Mouse (Mus musculus) ES-E14 (cell line): ENCODE measurements around the gene Hist1h1a. TPM values are rescaled to one million over a fixed set of nuclear protein-coding genes. Genes with fewer than 3 reads are reported as not detected.
"Not testable (repeated sequence)": the region's sequence is repeated elsewhere in the genome, so short reads cannot be mapped to it uniquely, and the experiment has no call there.

ENCODE experiments used
- DNase-seq: peaks from one replicate; pipeline ENCODE4 v3.0.0-alpha.2; 2013; ENCODE audit warnings: low read depth, low spot score
- H3K27ac ChIP-seq: 2 replicates; pipeline ENCODE4 v1.5.1; 2012; ENCODE audit warnings: low read depth, mild to moderate bottlenecking, low read length, moderate library complexity, mixed read lengths; ENCODE audit not compliant: poor library complexity, insufficient read depth, severe bottlenecking
- H3K36me3 ChIP-seq: 2 replicates; pipeline ENCODE4 v1.6.1; 2012; ENCODE audit warnings: mild to moderate bottlenecking, low read length, moderate library complexity, mixed read lengths; ENCODE audit not compliant: control insufficient read depth, poor library complexity, insufficient read depth, severe bottlenecking
- H3K4me1 ChIP-seq, 2 experiments: fragments of 150-350 bp in 1 of 2; sonication (generic) in 1 of 2; 2 replicates each; pipeline ENCODE4 v1.6.1; 2012; ENCODE audit warnings: low read length in 2 of 2, mild to moderate bottlenecking in 1 of 2, mixed read lengths in 1 of 2; ENCODE audit not compliant: control insufficient read depth in 2 of 2, insufficient read depth in 2 of 2, poor library complexity in 1 of 2
- H3K4me3 ChIP-seq, 2 experiments: fragments of 150-350 bp in 1 of 2; sonication (generic) in 1 of 2; 2 replicates each; pipeline ENCODE4 v1.5.1; 2012; ENCODE audit warnings: low read length in 2 of 2, low read depth in 1 of 2, mild to moderate bottlenecking in 1 of 2, mixed read lengths in 1 of 2; ENCODE audit not compliant: insufficient read depth in 1 of 2, poor library complexity in 1 of 2, severe bottlenecking in 1 of 2
- H3K9ac ChIP-seq: 2 replicates; pipeline ENCODE4 v1.6.1; 2012; ENCODE audit warnings: low read depth, mild to moderate bottlenecking, low read length, mixed read lengths; ENCODE audit not compliant: poor library complexity, insufficient read depth, severe bottlenecking
- H3K9me3 ChIP-seq: fragments of 150-350 bp; sonication (generic); 2 replicates; pipeline ENCODE4 v1.6.1; 2012; ENCODE audit warnings: low read depth, mild to moderate bottlenecking, low read length; ENCODE audit not compliant: control insufficient read depth, insufficient read depth
- CHD2 ChIP-seq: IDR thresholded peaks from 2 replicates; pipeline ENCODE4 v1.6.1; 2014; ENCODE audit warnings: mild to moderate bottlenecking, low read depth, low read length, inconsistent platforms
- HCFC1 ChIP-seq: IDR thresholded peaks from 2 replicates; pipeline ENCODE4 v1.6.1; 2012; ENCODE audit warnings: low read length, inconsistent platforms, borderline replicate concordance; ENCODE audit not compliant: insufficient read depth
- MAFK ChIP-seq: IDR thresholded peaks from 2 replicates; pipeline ENCODE4 v1.6.1; 2014; ENCODE audit warnings: mild to moderate bottlenecking, low read depth, low read length, inconsistent platforms; ENCODE audit not compliant: insufficient read depth
- ZC3H11A ChIP-seq: IDR thresholded peaks from 2 replicates; pipeline ENCODE4 v1.6.1; 2012; ENCODE audit warnings: low read depth, mild to moderate bottlenecking, inconsistent platforms, low read length, borderline replicate concordance
- ZNF384 ChIP-seq: IDR thresholded peaks from 2 replicates; pipeline ENCODE4 v1.6.1; 2012; ENCODE audit warnings: low read depth, low read length, inconsistent platforms
- in situ Hi-C, 2 experiments: fragments of 600-800 bp; cut with MboI; formaldehyde crosslinking; loops; one replicate each; pipeline ENCODE4 v1.15.1; 2025; ENCODE audit warnings: low sequenced_read_pairs in 2 of 2, inconsistent platforms in 1 of 2; ENCODE audit not compliant: unreplicated experiment in 2 of 2
- total RNA-seq: library from RNA; depleted of rRNA; stranded (reverse); fragments of 300-350 nt; gene quantifications from 2 replicates; pipeline ENCODE4 v1.2.3, GENCODE M21; 2012

Gene Hist1h1a
- total RNA-seq, 1 experiment, result 1,468 TPM

GRCm38 (mm10) chr13:23751478-23751956 lies 11.9 kb upstream of the Hist1h1a start:
- H3K4me1 ChIP-seq, result peaks cover 0 to 5% of the 10 kb centered on the region in 2 experiments; a peak in 1 of 4 replicates
- no peak for TF ChIP-seq MAFK
- TF ChIP-seq ZNF384, result no peak
- TF ChIP-seq ZC3H11A, result no peak
- no peak for TF ChIP-seq HCFC1
- TF ChIP-seq CHD2, result no peak
- H3K9ac ChIP-seq, result peak overlapping the region; percentile 84
- H3K36me3 ChIP-seq, result no peaks in the 10 kb centered on the region
- H3K4me3 ChIP-seq, result peak overlapping the region; percentile 63 to 67
- in situ Hi-C loops, result loop anchor here in 1 of 2 experiments (25.0 kb wide), 1 partner anchor 1714 kb away; the partner anchor contains the start of genes Hist1h2ag, Hist1h2ah, Hist1h2bj and Hist1h2bk
- peak overlapping the region; percentile 94 for H3K27ac ChIP-seq
- H3K9me3 ChIP-seq, result no peaks in the 10 kb centered on the region
- DNase-seq, result no peak

DNA sequence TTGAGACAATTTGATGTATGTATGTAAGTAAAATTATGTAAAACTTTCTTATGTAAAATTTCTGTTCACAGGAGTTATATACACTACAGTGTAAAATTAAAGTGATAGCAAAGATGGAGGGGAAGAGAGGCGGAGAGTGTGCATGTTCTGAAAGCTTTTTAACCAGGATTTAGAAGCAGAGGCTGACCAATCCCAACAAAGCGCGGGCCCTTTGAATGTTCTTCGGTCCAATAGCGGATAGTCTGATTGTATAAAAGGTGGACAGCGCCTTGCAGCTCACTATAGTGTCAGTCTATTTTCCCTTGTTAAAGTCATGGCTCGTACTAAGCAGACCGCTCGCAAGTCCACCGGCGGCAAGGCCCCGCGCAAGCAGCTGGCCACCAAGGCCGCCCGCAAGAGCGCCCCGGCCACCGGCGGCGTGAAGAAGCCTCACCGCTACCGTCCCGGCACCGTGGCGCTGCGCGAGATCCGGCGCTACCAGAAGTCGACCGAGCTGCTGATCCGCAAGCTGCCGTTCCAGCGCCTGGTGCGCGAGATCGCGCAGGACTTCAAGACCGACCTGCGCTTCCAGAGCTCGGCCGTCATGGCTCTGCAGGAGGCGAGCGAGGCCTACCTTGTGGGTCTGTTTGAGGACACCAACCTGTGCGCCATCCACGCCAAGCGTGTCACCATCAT lies 11.3 kb upstream of the Hist1h1a start, which contains the start of gene Hist1h3b:
Hist1h3b (plus strand) TSS at position 201 of the 675 bp plus-strand sequence.
- not testable (repeated sequence) for H3K9me3 ChIP-seq, DNase-seq, H3K36me3 ChIP-seq, H3K4me1 ChIP-seq
- in situ Hi-C loops, result loop anchor here in 1 of 2 experiments (25.0 kb wide), 1 partner anchor 1715 kb away; the partner anchor contains the start of genes Hist1h2ag, Hist1h2ah, Hist1h2bj and Hist1h2bk
- H3K9ac ChIP-seq, result peak within 1 kb of the TSS; percentile 84
- H3K4me3 ChIP-seq, result peak within 1 kb of the TSS; percentile 63 to 67
- peak within 1 kb of the TSS; percentile 94 for H3K27ac ChIP-seq
- 0 out of 2 replicates have a peak, but pooled peaks have one; percentile 39 for TF ChIP-seq CHD2

DNA sequence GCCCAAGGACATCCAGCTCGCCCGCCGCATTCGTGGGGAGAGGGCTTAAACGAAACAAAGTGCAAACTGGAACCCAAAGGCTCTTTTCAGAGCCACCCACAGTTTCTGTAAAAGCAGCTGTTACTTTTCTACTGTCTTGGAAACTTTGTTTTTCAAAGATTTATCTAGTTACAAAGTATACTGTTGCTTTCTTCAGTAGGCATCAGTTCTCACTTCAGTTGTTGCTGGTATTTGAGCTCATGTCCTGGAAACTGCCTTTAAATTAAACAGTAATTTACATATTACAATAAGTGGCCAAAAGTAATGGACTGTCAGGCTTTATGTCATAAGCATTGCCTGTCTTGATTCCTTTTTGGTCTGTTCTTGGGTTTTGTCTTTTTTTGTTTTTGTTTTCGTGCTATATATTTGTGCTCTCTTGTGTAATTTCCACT lies 10.7 kb upstream of the Hist1h1a start:
- DNase-seq, result no peak
- no peaks in the 10 kb centered on the region for H3K36me3 ChIP-seq
- TF ChIP-seq MAFK, result no peak
- no peak for TF ChIP-seq HCFC1
- TF ChIP-seq CHD2, result no peak
- TF ChIP-seq ZC3H11A, result no peak
- peak overlapping the region; percentile 75 for H3K9ac ChIP-seq
- in situ Hi-C loops, result loop anchor here in 1 of 2 experiments (25.0 kb wide), 1 partner anchor 1715 kb away; the partner anchor contains the start of genes Hist1h2ag, Hist1h2ah, Hist1h2bj and Hist1h2bk
- H3K9me3 ChIP-seq, result no peaks in the 10 kb centered on the region
- H3K4me3 ChIP-seq, result peak overlapping the region; percentile 19 to 61
- peak overlapping the region; percentile 77 for H3K27ac ChIP-seq
- peaks cover 0 to 5% of the 10 kb centered on the region in 2 experiments; a peak in 1 of 4 replicates for H3K4me1 ChIP-seq

DNA sequence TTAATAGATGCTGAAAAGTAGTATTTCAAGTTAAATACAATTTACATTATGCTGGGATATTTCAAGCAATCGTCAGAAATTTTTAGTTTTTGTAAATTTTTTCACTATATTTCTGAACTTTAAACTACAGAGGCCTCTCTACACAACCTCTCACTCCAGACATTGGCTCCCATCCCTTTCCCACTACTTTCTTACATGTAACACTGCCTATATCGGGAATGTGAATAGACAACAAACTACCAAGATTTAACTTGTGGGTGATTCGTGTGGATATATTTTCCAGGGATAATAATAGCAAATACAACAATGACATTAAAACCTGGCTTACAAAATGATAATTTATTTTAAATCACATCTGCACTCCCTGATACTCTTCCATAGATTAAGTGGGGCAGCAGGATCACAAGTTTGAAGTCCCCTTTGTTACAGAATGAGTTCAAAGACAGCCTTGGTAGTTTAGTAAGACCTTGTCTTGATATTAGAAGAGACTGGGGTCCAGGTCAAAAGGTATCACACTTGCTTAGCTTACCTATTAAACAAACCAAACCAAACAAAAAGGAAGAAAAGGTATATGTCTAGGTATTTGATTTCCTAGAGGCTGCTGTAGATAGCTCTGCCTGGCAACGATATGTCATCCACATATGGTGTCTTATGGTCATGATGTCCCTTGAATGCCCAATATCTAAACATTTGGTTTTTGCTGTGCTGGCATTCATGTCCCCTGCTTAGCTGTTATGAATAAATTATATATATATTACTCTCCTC lies 10.0 kb upstream of the Hist1h1a start:
- no peak overlapping the region; the same call in 1 of the 2 replicates for H3K9ac ChIP-seq
- peak overlapping the region; percentile 40; the same call in 1 of the 2 replicates for H3K27ac ChIP-seq
- H3K9me3 ChIP-seq, result no peaks in the 10 kb centered on the region
- H3K4me1 ChIP-seq, result peaks cover 0 to 6% of the 10 kb centered on the region in 2 experiments; a peak in 1 of 4 replicates
- TF ChIP-seq ZC3H11A (no peak), ZNF384 (no peak), HCFC1 (no peak), CHD2 (no peak), MAFK (no peak)
- no peak for DNase-seq
- H3K4me3 ChIP-seq, result peak overlapping the region in 1 of 2 experiments; percentile 19; a peak in 2 of 4 replicates
- no peaks in the 10 kb centered on the region for H3K36me3 ChIP-seq
- in situ Hi-C loops, result loop anchor here in 1 of 2 experiments (25.0 kb wide), 1 partner anchor 1716 kb away; the partner anchor contains the start of genes Hist1h2ag, Hist1h2ah, Hist1h2bj and Hist1h2bk
